Mouse (Mus musculus) neural tube, embryonic 10.5 days (tissue): ENCODE measurements at regions not wholly inside any gene's neighbourhood (a gene's known extent, or its start where the extent isn't known, plus 50 kb on each side); places are given as distances from the start of the nearest gene placed in this dataset.
A peak's percentile ranks its signal among the peaks of the same experiment; 100 is the strongest.

Experiments
- DNase-seq: peaks from one replicate; pipeline ENCODE4 v3.0.0-alpha.2; 2017; ENCODE audit warnings: low spot score; ENCODE audit errors: extremely low spot score

- DNase-seq, result no peak
Observed at GRCm38 (mm10) chr3:148446845-148447244, 543.5 kb downstream of the Adgrl2 start.

DNA sequence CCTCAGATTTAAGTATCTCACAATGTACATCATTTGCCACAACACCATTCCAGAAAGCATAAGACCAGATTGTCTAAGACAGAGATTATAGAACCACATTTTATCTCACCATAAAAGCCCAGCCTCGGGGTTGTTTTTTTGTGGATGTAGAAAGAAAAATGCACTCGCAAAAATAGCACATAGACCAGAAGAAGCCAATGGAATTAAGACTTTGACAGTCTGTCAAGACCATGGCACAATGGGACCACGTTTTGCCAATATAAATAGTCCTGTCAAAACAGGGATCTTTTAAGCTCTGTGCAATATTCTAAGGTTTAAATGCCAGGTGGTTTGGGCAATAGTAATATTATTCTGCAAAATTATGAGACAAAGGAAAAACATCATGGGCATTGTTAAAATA is 547.3 kb downstream of the Adgrl2 start:
- DNase-seq, result no peak

- DNase-seq, result no peak
Observed at GRCm38 (mm10) chr3:148434033-148434432, 556.3 kb downstream of the Adgrl2 start.

GRCm38 (mm10) chr3:148429012-148429865 is 561.1 kb downstream of the Adgrl2 start:
- DNase-seq, result no peak

DNA sequence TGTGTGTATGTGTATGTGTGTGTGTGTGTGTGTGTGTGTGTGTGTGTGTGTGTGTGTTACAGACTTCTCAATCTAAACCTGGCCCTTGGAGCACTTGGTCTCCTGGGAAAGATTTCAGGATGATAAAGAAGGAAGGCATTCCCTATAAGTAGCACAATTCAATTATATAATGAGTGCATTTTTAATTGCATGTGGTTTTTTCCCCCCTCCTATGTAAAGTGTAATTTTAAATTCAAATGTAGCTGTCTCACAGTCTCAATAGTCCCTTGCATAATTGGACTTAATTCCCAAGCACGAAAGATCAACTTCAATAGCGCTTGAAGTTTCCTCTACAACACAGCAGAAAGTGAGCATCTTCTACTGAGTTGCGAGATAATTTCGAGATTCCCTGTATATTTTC is 566.3 kb downstream of the Adgrl2 start:
- no peak for DNase-seq

- DNase-seq, result no peak
Observed at GRCm38 (mm10) chr3:148423383-148423782, 567.0 kb downstream of the Adgrl2 start.

DNA sequence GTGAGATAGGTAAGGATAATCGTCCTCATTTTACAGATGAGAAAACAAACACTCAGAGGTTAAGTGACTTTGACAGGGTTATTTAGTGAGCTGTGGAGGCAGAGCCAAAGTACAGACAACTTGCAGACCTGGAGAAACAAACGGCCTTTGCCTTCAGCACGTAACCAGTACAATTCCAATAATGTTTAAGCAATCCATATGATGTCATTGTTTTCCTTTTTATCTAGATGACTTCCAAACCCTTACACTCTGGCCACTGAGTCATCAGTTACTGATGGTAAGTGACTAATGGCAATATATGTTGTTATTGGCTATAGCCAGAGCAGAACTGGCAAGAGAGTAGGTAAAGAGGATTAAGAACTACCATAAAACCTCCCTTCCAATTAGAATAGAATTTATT is 567.6 kb downstream of the Adgrl2 start:
- DNase-seq, result no peak

DNA sequence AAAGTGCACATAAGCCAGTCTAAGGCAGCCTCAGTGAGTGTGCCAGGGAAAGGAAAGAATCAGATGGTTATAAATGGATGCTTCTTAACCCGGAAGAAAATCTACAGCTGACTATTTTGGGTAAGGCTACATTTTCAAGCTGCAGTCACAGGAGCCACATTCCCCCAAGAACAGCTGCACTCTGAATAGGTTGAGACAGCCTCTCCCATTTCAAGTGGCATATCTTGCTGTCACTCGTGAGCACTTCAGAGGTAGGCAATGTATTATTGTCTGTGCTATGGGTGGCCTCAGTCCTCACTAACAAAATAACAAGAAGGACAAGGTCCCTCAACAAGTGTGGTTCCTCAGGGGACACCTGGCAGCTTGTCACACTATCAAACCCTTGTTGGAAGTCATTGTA is 568.1 kb downstream of the Adgrl2 start:
- no peak for DNase-seq

- no peak for DNase-seq
Observed at GRCm38 (mm10) chr3:148420303-148420702, 570.1 kb downstream of the Adgrl2 start.

- DNase-seq, result no peak
Observed at GRCm38 (mm10) chr3:148419462-148420074, 570.8 kb downstream of the Adgrl2 start.

DNA sequence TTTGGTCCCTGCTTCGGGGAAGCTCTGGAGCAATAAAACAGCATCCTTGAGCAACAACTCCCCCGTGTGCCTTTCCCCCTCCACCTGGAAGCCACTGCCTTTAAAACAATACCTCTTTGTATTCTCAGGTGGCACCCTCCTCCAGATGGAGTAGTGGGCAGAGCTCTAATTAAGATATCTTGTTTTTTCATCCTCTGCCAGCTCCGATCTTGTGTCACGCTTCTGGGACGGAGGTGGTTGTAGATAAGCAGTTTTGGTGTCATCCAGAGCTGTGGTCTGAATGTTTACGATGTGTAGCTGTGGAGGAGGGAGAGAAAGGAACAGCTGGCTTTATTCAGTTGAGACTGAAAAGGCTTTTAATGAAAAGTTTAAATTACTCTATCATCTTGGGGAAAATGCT is 572.3 kb downstream of the Adgrl2 start:
- no peak for DNase-seq

DNA sequence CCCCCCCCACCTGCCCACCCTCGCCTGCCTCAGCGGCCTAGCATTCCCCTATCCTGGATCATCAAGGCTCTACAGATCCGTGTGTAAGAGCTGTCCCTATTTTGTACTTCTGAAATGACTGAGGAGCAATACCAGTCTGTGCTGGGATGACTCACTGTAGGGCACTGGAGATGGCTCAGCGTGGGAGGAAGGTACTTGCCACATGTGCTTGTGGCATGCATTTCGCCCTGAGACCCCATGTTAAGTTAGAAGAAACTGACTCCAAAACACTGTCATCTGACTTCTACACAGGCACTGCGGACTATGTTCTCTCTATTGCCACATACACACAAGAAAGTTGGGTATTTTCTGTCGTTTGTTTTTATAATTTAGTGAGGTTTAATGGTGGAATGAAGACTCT is 574.9 kb downstream of the Adgrl2 start:
- DNase-seq, result no peak

DNA sequence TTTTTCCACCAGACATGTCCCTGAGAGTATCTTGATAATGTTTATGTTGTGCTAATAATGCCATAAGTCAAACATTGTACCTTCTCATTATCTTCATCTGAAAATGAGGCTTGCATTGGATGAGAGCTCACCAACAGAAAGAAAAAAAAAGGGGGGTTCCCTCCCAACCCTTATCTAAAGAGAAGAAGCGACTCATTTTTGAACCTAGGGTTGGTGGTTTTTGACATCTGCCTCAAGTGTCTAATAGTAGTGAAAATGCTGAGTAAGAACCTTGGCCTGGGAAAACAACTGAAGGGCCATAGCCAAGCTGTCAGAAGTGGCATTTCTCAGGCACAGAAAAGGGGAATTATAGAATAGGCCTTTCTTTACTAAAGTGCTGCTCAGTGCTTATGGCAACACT is 577.3 kb downstream of the Adgrl2 start:
- DNase-seq, result no peak

DNA sequence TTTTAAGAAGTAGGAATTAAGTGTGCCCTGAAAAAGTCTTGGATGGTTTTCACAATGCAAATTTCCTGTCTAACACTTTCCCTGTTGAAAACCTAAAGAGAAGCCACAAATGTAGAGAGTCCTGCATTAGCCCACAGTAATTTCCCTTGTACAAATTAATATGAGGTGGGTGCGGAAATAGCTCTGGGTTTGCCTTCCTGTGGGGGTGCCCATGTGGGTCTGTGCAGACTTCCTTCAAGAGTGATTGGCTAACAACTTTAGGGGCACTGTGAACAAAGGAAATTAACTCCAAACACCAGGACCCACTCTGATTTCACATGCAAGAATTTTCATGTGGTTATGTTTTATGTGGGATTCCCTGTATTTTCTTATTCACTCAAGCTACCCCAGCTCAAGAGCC is 578.2 kb downstream of the Adgrl2 start:
- no peak for DNase-seq

- DNase-seq, result no peak
Observed at GRCm38 (mm10) chr3:148398349-148398748, 592.0 kb downstream of the Adgrl2 start.

- DNase-seq, result no peak
Observed at GRCm38 (mm10) chr3:148387550-148387949, 602.8 kb downstream of the Adgrl2 start.

- no peak for DNase-seq
Observed at GRCm38 (mm10) chr3:148385712-148386111, 604.6 kb downstream of the Adgrl2 start.

DNA sequence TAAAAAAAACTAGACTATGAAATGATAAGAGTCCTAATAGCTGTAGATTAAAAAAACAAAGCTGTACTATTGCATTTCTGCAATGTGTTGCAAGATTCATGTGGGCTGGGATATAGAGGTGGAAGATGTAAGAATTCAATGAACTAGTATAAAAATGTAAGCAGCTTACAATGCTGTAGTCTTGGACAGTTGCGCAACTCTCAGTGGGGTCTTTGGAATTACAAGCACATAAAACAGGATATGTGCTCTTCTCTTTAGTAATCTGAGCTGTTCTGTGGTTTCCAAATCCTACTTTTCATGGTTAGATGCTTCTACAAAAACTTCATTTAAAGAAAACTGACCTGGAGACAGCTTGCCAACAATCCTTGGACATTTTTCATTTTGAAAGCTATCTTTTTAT is 609.3 kb downstream of the Adgrl2 start:
- no peak for DNase-seq

DNA sequence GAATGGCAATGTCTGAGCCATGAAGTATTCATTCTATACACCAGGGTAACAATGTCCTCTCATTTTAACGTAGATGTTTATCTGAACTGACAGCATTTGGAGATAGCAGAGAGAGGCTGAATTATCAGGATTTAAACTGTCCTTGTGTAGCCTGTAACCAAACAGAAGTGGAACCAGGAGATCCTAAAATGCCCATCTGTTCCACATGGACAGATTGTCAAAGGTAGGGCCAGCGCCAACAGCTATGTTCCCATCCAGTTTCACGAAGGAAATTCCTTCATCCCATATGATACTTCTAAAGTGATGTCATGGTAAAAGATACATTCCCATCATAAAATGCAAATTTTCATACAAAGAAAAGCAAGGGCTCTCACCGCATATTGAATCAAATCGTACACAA is 627.0 kb downstream of the Adgrl2 start:
- DNase-seq, result no peak

GRCm38 (mm10) chr3:148362453-148362864 is 627.9 kb downstream of the Adgrl2 start:
- no peak for DNase-seq

DNA sequence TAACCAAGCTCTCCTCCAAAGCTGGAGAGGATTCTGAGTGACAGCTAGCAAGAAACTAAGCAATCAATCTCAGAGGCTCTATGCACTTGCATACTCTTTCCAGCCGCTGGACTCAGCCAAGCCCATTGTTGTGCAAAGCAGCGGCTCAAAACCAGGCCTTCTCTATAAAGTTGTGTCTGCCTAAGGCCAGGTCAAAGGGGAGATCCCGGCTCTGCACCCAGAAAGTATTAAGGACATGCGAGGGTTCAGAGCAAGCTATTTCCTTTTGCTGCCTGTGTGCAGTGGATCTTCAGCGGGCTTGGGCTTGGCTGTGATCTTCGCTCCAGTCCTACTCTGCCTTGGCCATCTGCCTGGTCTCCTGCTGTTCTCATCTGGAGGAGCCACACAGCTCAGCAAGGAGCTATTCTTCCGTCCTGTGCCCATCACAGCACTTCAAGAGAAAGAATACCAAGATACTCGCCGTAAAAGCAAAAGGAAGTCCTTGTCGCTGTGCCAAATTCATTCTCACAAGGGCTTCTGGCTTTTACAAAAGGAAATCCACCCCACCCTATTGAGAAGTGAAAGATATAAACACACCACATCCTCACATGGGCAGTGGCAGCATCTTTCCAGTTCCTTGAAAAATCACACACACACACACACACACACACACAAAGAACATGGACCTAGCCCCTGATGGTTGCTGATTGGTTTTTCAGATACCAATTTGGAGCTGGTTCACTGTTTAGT is 646.6 kb downstream of the Adgrl2 start:
- peak; percentile 57 for DNase-seq

- no peak for DNase-seq
Observed at GRCm38 (mm10) chr3:148343256-148343632, 647.1 kb downstream of the Adgrl2 start.
